Mouse (Mus musculus) megakaryocyte, embryonic 14.5 days (primary cell): ENCODE measurements around the gene Grm8. TPM values are rescaled to one million over a fixed set of nuclear protein-coding genes. Genes with fewer than 3 reads are reported as not detected.

Experiments
- H3K27me3 ChIP-seq: replicated peaks from 2 replicates; pipeline ENCODE3; 2012; ENCODE audit warnings: inconsistent platforms
- H3K36me3 ChIP-seq: replicated peaks from 2 replicates; pipeline ENCODE3; 2012; ENCODE audit warnings: low read length, inconsistent platforms, mixed read lengths
- H3K4me1 ChIP-seq: 2 replicates; pipeline ENCODE4 v1.6.1; 2012; ENCODE audit warnings: inconsistent platforms
- H3K4me3 ChIP-seq: replicated peaks from 2 replicates; pipeline ENCODE3; 2012; ENCODE audit warnings: moderate library complexity, mild to moderate bottlenecking, inconsistent platforms
- H3K9me3 ChIP-seq: 2 replicates; pipeline ENCODE4 v1.6.1; 2012; ENCODE audit warnings: inconsistent platforms
- FLI1 ChIP-seq: IDR thresholded peaks from 2 replicates; pipeline ENCODE4 v1.6.1; 2012; ENCODE audit warnings: low read length, inconsistent platforms, mixed read lengths
- GATA1 ChIP-seq: IDR thresholded peaks from 3 replicates; pipeline ENCODE4 v1.6.1; 2012; ENCODE audit warnings: mixed read lengths, low read length, inconsistent platforms, borderline replicate concordance
- polyA plus RNA-seq: library from polyadenylated mRNA; stranded (reverse); fragments of >175 nt; gene quantifications from 2 replicates; pipeline ENCODE4 v1.2.3, GENCODE M21; 2012; ENCODE audit warnings: low replicate concordance; ENCODE audit not compliant: insufficient read depth

Gene Grm8
- polyA plus RNA-seq, 1 experiment, result 0.02 TPM

- Histone ChIP-seq H3K9me3 (no peaks in the 10 kb centered on the region), H3K27me3 (no peaks in the 10 kb centered on the region), H3K36me3 (no peaks in the 10 kb centered on the region), H3K4me1 (no peaks in the 10 kb centered on the region), H3K4me3 (no peak overlapping the region)
- no peak for TF ChIP-seq FLI1
- TF ChIP-seq GATA1, result no peak
Observed at GRCm38 (mm10) chr6:27517620-27518019, 617.4 kb downstream of the Grm8 start.

GRCm38 (mm10) chr6:27460998-27461397 lies 674.0 kb downstream of the Grm8 start:
- TF ChIP-seq GATA1 (no peak), FLI1 (no peak)
- Histone ChIP-seq H3K4me1 (no peaks in the 10 kb centered on the region), H3K9me3 (no peaks in the 10 kb centered on the region), H3K27me3 (no peaks in the 10 kb centered on the region), H3K36me3 (no peaks in the 10 kb centered on the region), H3K4me3 (no peak overlapping the region)

- Histone ChIP-seq H3K27me3 (no peaks in the 10 kb centered on the region), H3K4me1 (no peaks in the 10 kb centered on the region), H3K36me3 (no peaks in the 10 kb centered on the region), H3K9me3 (no peaks in the 10 kb centered on the region), H3K4me3 (no peak overlapping the region)
- TF ChIP-seq FLI1, result no peak
- TF ChIP-seq GATA1, result no peak
Observed at GRCm38 (mm10) chr6:27408473-27408872, 726.5 kb downstream of the Grm8 start.

GRCm38 (mm10) chr6:27372416-27372815 lies 762.6 kb downstream of the Grm8 start:
- Histone ChIP-seq H3K27me3 (no peaks in the 10 kb centered on the region), H3K9me3 (no peaks in the 10 kb centered on the region), H3K4me3 (no peak overlapping the region), H3K4me1 (no peaks in the 10 kb centered on the region), H3K36me3 (no peaks in the 10 kb centered on the region)
- no peak for TF ChIP-seq FLI1
- no peak for TF ChIP-seq GATA1

- H3K4me1 ChIP-seq, result no peaks in the 10 kb centered on the region
- no peak for TF ChIP-seq GATA1
- TF ChIP-seq FLI1, result no peak
- no peak overlapping the region for H3K4me3 ChIP-seq
- H3K36me3 ChIP-seq, result no peaks in the 10 kb centered on the region
- no peaks in the 10 kb centered on the region for H3K9me3 ChIP-seq
- no peaks in the 10 kb centered on the region for H3K27me3 ChIP-seq
Observed at GRCm38 (mm10) chr6:27371095-27371494, 763.9 kb downstream of the Grm8 start.

GRCm38 (mm10) chr6:27363775-27364174 lies 771.2 kb downstream of the Grm8 start:
- no peaks in the 10 kb centered on the region for H3K9me3 ChIP-seq
- no peak for TF ChIP-seq GATA1
- TF ChIP-seq FLI1, result no peak
- peaks cover 12% of the 10 kb centered on the region; the same call in 1 of the 2 replicates for H3K4me1 ChIP-seq
- no peak overlapping the region for H3K4me3 ChIP-seq
- no peaks in the 10 kb centered on the region for H3K27me3 ChIP-seq
- no peaks in the 10 kb centered on the region for H3K36me3 ChIP-seq

GRCm38 (mm10) chr6:27360440-27360839 lies 774.5 kb downstream of the Grm8 start:
- Histone ChIP-seq H3K4me1 (peaks cover 12% of the 10 kb centered on the region; the same call in 1 of the 2 replicates), H3K27me3 (no peaks in the 10 kb centered on the region), H3K36me3 (no peaks in the 10 kb centered on the region), H3K9me3 (no peaks in the 10 kb centered on the region), H3K4me3 (no peak overlapping the region)
- TF ChIP-seq GATA1, result no peak
- no peak for TF ChIP-seq FLI1

GRCm38 (mm10) chr6:27351147-27351546 lies 783.8 kb downstream of the Grm8 start:
- Histone ChIP-seq H3K4me1 (peaks cover 10% of the 10 kb centered on the region; the same call in 1 of the 2 replicates), H3K4me3 (no peak overlapping the region), H3K9me3 (peaks cover 3% of the 10 kb centered on the region; the same call in 1 of the 2 replicates), H3K36me3 (peaks cover 2% of the 10 kb centered on the region), H3K27me3 (no peaks in the 10 kb centered on the region)
- TF ChIP-seq FLI1, result no peak
- TF ChIP-seq GATA1, result no peak

GRCm38 (mm10) chr6:27348272-27348671 lies 786.7 kb downstream of the Grm8 start:
- Histone ChIP-seq H3K9me3 (peaks cover 3% of the 10 kb centered on the region; the same call in 1 of the 2 replicates), H3K4me1 (peaks cover 10% of the 10 kb centered on the region; the same call in 1 of the 2 replicates), H3K36me3 (peaks cover 2% of the 10 kb centered on the region), H3K27me3 (no peaks in the 10 kb centered on the region), H3K4me3 (no peak overlapping the region)
- no peak for TF ChIP-seq FLI1
- no peak for TF ChIP-seq GATA1

- peaks cover 3% of the 10 kb centered on the region; the same call in 1 of the 2 replicates for H3K9me3 ChIP-seq
- TF ChIP-seq FLI1, result no peak
- no peak for TF ChIP-seq GATA1
Observed at GRCm38 (mm10) chr6:27346311-27346710, 788.7 kb downstream of the Grm8 start.

GRCm38 (mm10) chr6:27340131-27340530 lies 794.8 kb downstream of the Grm8 start:
- Histone ChIP-seq H3K9me3 (no peaks in the 10 kb centered on the region), H3K4me1 (no peaks in the 10 kb centered on the region), H3K27me3 (no peaks in the 10 kb centered on the region), H3K4me3 (no peak overlapping the region), H3K36me3 (no peaks in the 10 kb centered on the region)
- TF ChIP-seq GATA1 (no peak), FLI1 (no peak)

More at GRCm38 (mm10) chr6:27346311-27346710, 788.7 kb downstream of the Grm8 start:
- Histone ChIP-seq H3K4me1 (peaks cover 10% of the 10 kb centered on the region; the same call in 1 of the 2 replicates), H3K36me3 (peaks cover 2% of the 10 kb centered on the region), H3K4me3 (no peak overlapping the region), H3K27me3 (no peaks in the 10 kb centered on the region)
